Mouse (Mus musculus): Measurements from ENCODE around the gene Pxn. TPM values are rescaled to one million over a fixed set of nuclear protein-coding genes. Genes with fewer than 3 reads are reported as not detected.

The Pxn gene
- polyA plus RNA-seq, 1 experiment from 2014 or later = 18.3 TPM

DNA sequence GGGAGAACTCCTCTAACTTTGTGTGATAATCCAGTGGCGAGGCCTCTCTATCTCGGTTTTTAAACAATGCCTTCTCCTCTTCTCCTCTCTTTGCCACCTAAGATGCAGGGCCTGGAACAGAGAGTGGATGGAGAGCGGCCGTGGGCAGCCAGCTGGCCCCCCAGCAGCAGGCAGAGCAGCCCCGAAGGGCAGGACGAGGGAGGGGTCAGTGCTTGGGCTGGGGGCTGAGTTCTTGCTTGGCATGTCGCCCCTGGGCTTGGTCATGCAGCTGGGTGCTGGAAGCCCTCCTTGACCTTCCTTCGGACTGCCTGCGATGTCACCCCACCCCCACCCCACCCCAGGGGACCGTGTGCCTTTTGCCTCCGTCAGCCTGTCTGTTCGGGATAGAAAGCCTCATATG is 44.9 kb downstream of the Pxn start:
- H3K36me3 ChIP-seq = peaks cover 53% of the 10 kb centered on the region
- H3K4me3 ChIP-seq (replicated peaks) = no peak overlapping the region
- H3K27ac ChIP-seq = no peak overlapping the region
- no peaks in the 10 kb centered on the region for H3K27me3 ChIP-seq
- H3K4me2 ChIP-seq (replicated peaks) = no peak overlapping the region
- no peak for ATAC-seq
- no peaks in the 10 kb centered on the region for H3K9me3 ChIP-seq
- no peak overlapping the region for H3K9ac ChIP-seq (replicated peaks)
- 76% methylated on average over 12 of the region's 12 CpGs for whole genome bisulfite sequencing
- H3K4me1 ChIP-seq (replicated peaks) = 0 out of 2 replicates have a peak, but pooled peaks cover 9% of the 10 kb centered on the region

DNA sequence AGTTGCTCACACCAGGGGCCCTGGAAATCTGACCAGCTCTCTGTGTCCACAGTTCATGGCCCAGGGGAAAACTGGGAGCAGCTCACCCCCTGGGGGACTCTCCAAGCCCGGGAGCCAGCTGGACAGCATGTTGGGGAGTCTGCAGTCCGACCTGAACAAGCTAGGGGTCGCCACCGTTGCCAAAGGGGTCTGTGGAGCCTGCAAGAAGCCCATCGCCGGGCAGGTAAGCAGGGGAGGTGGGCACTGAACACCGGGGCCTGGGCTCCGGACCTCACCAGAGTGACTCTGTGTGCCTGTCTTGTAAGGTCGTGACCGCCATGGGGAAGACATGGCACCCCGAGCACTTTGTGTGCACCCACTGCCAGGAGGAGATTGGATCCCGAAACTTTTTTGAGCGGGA is 45.3 kb downstream of the Pxn start:
- H3K9ac ChIP-seq (replicated peaks) = no peak overlapping the region
- H3K27me3 ChIP-seq = no peaks in the 10 kb centered on the region
- no peaks in the 10 kb centered on the region for H3K9me3 ChIP-seq
- WGBS = 83% methylated on average over 13 of the region's 13 CpGs
- H3K4me3 ChIP-seq (replicated peaks) = no peak overlapping the region
- no peak for ATAC-seq
- no peak overlapping the region for H3K27ac ChIP-seq
- H3K36me3 ChIP-seq = peaks cover 51% of the 10 kb centered on the region
- 0 out of 2 replicates have a peak, but pooled peaks cover 5% of the 10 kb centered on the region for H3K4me1 ChIP-seq (replicated peaks)
- no peak overlapping the region for H3K4me2 ChIP-seq (replicated peaks)

DNA sequence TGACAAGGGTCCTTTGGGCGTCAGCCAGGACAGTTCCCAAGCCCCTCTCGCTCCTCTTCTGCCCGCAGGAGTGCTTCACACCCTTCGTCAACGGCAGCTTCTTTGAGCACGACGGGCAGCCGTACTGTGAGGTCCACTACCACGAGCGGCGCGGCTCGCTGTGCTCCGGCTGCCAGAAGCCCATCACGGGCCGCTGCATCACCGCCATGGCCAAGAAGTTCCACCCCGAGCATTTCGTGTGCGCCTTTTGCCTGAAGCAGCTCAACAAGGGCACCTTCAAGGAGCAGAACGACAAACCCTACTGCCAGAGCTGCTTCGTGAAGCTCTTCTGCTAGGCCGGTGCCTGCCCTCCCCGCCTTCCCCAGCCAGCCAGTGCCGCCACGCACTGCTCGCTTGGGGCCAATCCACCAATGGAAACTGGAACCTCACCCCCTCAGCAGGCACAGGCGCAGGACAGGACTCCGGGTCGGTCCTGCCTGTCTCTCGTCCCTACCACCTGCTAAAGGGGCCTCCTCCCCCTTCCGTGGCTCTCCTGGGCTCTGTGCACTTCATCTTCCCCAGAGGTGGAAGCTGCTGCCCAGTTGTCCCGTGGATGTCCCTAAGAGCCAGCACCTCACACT is 47.4 kb downstream of the Pxn start:
- H3K4me2 ChIP-seq (replicated peaks) = no peak overlapping the region
- H3K4me3 ChIP-seq (replicated peaks) = no peak overlapping the region
- WGBS = 86% methylated on average over 33 of the region's 33 CpGs
- no peak overlapping the region for H3K9ac ChIP-seq (replicated peaks)
- no peak for ATAC-seq
- no peak overlapping the region for H3K27ac ChIP-seq
- no peaks in the 10 kb centered on the region for H3K27me3 ChIP-seq
- H3K9me3 ChIP-seq = no peaks in the 10 kb centered on the region
- peaks cover 38% of the 10 kb centered on the region for H3K36me3 ChIP-seq
- 0 out of 2 replicates have a peak, but pooled peaks cover 3% of the 10 kb centered on the region for H3K4me1 ChIP-seq (replicated peaks)

DNA sequence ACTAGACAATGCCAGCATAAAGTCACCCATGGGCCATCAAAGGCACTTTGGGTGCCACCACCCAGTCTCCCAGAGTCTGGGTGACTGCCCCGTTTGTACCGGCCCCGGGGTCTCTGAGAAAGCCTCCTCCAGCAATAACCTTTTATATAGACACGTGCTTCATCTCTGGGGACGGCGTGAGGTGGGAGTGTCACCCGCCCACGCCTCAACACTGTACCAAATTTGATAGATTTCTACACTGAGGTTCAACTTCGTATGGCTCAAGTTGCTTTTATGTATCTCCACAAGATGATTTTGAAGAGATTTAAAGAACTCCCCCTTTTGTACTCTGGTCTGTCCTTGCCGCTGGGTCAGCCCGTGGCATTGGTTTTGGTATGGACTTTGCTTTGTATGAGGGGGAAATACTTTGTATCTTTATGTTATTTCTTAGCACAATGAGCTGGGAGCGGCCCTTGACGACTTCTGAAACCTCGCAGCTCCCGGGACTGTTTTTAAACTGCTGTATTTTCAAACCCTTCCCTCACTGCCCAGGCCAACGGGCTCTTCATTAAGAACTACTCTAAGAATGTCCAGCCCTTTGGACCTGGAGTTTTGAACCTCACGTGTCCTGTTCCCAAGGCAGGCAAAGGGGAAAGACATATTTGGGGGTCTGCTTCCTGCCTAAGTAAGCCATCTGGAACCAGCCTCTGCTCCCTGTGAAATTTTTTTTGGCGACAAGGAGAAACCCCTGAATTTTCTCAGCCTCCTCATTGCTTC is 48.2 kb downstream of the Pxn start:
- Histone ChIP-seq H3K4me1 (replicated peaks) (0 out of 2 replicates have a peak, but pooled peaks cover 3% of the 10 kb centered on the region), H3K9me3 (no peaks in the 10 kb centered on the region), H3K4me3 (replicated peaks) (no peak overlapping the region), H3K36me3 (peaks cover 33% of the 10 kb centered on the region), H3K27me3 (no peaks in the 10 kb centered on the region), H3K4me2 (replicated peaks) (no peak overlapping the region), H3K27ac (no peak overlapping the region), H3K9ac (replicated peaks) (no peak overlapping the region)
- ATAC-seq = no peak
- 93% methylated on average over 18 of the region's 18 CpGs for WGBS

DNA sequence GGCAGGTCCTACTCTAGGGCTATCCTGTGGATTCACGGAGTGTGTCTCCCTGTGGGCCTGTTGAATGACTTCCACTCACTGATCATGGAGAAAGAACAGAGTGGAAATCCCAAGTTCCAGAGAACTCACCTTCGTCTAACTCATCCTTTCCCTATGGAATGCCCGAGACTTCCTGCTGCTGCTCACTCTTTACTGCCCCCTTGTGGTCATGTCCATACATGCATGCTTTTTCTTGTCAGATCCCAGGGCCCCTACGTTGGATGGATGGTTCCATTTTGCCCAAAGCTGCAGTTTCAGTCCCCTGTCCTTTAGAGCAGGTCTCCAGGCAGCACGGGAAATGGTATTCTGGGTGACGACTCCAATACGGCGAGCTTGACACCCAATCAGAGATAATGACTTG is 49.7 kb downstream of the Pxn start:
- H3K4me1 ChIP-seq (replicated peaks) = peaks cover 16% of the 10 kb centered on the region
- no peak overlapping the region for H3K27ac ChIP-seq
- H3K27me3 ChIP-seq = no peaks in the 10 kb centered on the region
- no peak overlapping the region for H3K4me2 ChIP-seq (replicated peaks)
- ATAC-seq = no peak
- peak overlapping the region; percentile 41; the same call in 1 of the 2 replicates for H3K9ac ChIP-seq (replicated peaks)
- H3K4me3 ChIP-seq (replicated peaks) = no peak overlapping the region
- no peaks in the 10 kb centered on the region for H3K9me3 ChIP-seq
- 9% methylated on average over 8 of the region's 8 CpGs for WGBS
- peaks cover 41% of the 10 kb centered on the region for H3K36me3 ChIP-seq

DNA sequence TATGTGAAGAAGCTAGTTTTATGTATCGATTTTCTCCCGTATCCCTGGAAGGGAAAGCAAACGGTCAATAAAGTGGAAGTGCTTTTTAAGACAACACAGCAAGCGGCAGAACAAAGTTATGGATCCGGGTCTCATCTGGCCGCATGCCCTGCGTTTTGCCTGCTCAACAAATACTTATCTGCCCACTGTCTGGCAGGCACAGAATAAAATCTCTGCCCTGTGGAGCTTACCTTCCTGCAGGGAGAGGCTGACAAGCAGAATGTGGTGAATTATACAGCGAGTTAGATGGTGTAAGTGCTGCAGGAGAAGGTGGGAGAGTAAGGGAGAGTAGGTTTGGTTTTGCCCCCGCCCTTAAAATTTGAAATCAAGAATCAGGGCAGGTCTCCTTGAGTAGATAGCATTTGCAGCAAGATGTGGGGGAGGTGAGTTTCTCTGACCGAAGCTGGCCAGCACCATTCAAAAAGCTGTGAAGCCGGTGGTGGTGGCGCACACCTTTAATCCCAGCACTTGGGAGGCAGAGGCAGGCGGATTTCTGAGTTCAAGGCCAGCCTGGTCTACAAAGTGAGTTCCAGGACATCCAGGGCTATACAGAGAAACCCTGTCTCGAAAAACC is 51.8 kb downstream of the Pxn start:
- ATAC-seq = no peak
- no peak overlapping the region for H3K27ac ChIP-seq
- H3K36me3 ChIP-seq = peaks cover 43% of the 10 kb centered on the region
- H3K9ac ChIP-seq (replicated peaks) = no peak overlapping the region
- H3K4me2 ChIP-seq (replicated peaks) = no peak overlapping the region
- no peaks in the 10 kb centered on the region for H3K27me3 ChIP-seq
- WGBS = 90% methylated on average over 14 of the region's 14 CpGs
- H3K9me3 ChIP-seq = no peaks in the 10 kb centered on the region
- no peak overlapping the region for H3K4me3 ChIP-seq (replicated peaks)
- peaks cover 25% of the 10 kb centered on the region for H3K4me1 ChIP-seq (replicated peaks)

DNA sequence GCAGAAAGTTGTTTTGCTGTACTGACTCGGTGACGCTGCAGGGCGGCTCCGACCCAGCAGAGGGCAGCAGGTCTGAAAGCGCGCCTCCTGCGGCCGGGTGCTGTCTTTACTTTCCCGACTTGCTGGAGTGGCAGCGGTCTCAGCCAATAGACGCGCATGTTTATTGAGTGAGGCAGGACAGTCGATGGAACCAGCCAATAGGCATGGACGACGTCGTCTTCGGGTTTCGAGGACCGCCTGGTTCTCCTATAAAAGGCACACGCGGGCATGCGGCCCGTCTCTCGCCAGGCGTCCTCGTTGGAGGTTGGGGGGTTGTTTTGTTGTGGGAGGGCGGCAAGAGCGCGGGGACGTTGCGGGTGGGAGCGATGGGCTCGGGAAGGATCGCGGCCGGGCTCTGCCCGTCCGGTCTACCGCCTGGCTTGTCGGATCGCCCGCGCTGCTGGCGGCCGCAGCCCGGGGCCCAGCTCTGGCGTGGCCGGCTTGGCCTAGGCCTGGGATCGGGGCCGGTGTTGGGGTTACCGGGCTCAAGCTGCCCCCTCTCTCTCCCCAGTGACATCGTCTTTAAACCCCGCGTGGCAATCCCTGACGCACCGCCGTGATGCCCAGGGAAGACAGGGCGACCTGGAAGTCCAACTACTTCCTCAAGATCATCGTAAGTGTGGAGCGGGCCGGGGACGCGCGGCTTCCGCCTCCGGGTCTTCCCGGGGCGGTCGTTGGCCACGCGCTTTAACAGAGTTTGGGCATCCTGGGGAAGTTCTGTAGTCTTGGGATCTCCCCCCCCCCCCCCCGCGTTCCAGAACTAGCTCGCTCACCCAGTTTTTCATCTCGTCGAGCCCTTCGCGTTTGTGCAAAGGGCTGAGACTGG is 53.0 kb downstream of the Pxn start, which contains the start of gene Rplp0:
Gene Rplp0 (plus strand): TSS at position 231 of the 865 bp plus-strand sequence.
- peak within 1 kb of the TSS; percentile 98 for H3K9ac ChIP-seq (replicated peaks)
- peaks cover 39% of the 10 kb centered on the region for H3K36me3 ChIP-seq
- no peaks in the 10 kb centered on the region for H3K27me3 ChIP-seq
- H3K9me3 ChIP-seq = no peaks in the 10 kb centered on the region
- peak; percentile 99 for ATAC-seq
- peak within 1 kb of the TSS; percentile 88 for H3K4me3 ChIP-seq (replicated peaks)
- under 1% methylated on average over 77 of the region's 78 CpGs for WGBS
- H3K4me2 ChIP-seq (replicated peaks) = peak within 1 kb of the TSS; percentile 75
- H3K4me1 ChIP-seq (replicated peaks) = peaks cover 33% of the 10 kb centered on the region
- peak within 1 kb of the TSS; percentile 84 for H3K27ac ChIP-seq

DNA sequence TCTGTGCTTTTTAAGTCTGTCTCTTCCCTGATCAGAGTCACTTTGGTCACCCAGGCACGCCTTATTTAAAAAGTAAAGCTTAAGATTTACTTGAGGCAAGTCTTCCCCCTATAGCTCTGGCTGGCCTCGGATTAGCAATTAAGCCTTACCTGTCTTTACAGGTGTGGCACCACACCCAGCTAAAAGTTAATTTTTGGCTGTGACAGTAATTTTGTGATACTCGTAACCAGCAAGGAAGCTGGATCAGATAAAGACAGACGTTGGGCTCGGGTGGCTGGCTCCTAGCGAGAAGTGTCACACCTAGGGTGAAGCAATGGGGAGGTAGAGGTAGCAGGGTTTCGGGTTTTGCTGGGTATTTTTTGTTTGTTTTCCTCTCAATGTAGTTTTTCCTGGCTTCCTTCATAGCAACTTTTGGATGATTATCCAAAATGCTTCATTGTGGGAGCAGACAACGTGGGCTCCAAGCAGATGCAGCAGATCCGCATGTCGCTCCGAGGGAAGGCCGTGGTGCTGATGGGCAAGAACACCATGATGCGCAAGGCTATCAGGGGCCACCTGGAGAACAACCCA is 53.9 kb downstream of the Pxn start:
- ATAC-seq = no peak
- H3K4me1 ChIP-seq (replicated peaks) = peaks cover 37% of the 10 kb centered on the region
- H3K9me3 ChIP-seq = no peaks in the 10 kb centered on the region
- 45% methylated on average over 13 of the region's 13 CpGs for WGBS
- peak overlapping the region; percentile 75 for H3K4me2 ChIP-seq (replicated peaks)
- peaks cover 37% of the 10 kb centered on the region for H3K36me3 ChIP-seq
- peak overlapping the region; percentile 98 for H3K9ac ChIP-seq (replicated peaks)
- no peaks in the 10 kb centered on the region for H3K27me3 ChIP-seq
- H3K27ac ChIP-seq = no peak overlapping the region
- H3K4me3 ChIP-seq (replicated peaks) = peak overlapping the region; percentile 88

DNA sequence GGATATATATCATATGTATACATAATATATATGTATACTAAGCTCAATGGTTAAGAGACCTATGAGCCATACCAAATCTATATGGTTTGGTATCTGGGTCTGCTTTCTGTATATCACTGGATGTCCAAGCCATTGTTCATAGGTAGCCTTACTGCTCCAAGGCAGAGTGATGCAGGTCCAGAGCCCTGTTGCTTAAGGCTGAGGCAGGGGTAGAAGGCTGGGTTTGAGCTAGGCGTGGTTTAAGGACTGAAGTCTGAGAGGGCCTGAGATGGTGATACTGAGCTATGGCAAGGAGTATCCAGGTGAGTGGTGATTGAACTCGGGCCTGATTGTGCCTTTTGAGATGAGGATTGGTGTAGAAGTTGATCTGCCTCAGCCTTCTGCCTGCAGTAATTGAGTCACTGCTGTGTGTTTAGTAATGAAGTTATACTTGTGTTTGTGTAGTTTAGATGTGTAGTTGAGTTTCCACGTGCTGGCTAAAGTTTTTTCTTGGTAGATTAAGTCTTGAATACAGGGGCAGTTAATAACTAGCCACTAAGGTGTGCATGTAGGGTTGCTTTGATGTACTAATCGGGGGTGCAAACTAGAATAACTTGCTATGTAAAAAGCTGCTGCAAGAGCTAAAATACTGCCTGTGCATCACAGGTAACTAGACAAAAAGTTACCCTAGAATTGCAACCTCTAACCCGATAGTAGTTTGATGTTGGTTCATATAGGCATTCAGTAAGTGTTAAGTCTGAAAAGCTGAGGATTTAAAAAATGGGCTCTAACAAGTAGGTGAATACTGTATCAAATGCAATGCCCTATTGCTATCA is 57.5 kb downstream of the Pxn start:
- Histone ChIP-seq H3K4me2 (replicated peaks) (peak overlapping the region; percentile 86), H3K9me3 (no peaks in the 10 kb centered on the region), H3K9ac (replicated peaks) (peak overlapping the region; percentile 96; the same call in 1 of the 2 replicates), H3K4me1 (replicated peaks) (peaks cover 52% of the 10 kb centered on the region), H3K27me3 (no peaks in the 10 kb centered on the region), H3K27ac (no peak overlapping the region), H3K36me3 (peaks cover 43% of the 10 kb centered on the region), H3K4me3 (replicated peaks) (peak overlapping the region; percentile 93; the same call in 1 of the 2 replicates)
- WGBS = 46% methylated on average over 5 of the region's 5 CpGs
- no peak for ATAC-seq

DNA sequence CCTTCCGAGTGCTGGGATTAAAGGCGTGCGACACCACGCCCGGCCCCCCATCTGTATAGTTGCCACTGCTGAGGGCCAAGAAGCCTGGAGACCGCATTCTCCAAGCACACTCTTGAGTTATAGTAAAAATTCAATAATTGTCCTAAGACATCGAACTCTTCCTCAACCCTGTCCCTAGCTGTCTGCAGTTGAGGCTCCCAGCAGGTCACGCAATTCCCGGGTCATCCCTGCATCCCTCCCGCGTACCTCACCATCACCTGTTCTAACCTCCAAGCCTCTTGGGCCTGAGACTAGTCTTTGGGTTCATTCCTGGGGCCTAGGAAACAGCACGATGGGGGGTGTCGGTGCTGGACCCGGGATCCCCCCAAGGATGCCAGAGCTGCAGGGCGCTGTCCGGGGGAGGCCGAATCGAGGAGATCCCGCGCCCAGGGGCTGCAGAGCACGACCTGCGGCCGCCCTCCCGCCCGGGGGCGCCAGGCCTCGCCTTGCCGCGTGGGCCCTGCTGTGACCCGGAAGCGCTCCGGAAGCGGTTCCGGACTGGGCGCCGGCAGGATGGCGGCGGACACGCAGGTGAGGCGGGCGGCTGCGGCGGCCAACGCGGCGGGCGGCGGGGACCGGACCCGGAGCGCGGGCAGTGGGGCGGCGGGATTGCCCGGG is 58.4 kb downstream of the Pxn start, which contains the start of gene Gcn1l1:
Gene Gcn1l1 (plus strand): TSS at position 518 of the 657 bp plus-strand sequence.
- H3K36me3 ChIP-seq = peaks cover 43% of the 10 kb centered on the region
- H3K27me3 ChIP-seq = no peaks in the 10 kb centered on the region
- 1% methylated on average over 52 of the region's 55 CpGs for WGBS
- H3K4me2 ChIP-seq (replicated peaks) = peak within 1 kb of the TSS; percentile 86
- H3K4me3 ChIP-seq (replicated peaks) = peak within 1 kb of the TSS; percentile 93
- ATAC-seq = peak; percentile 94
- H3K27ac ChIP-seq = peak within 1 kb of the TSS; percentile 68
- no peaks in the 10 kb centered on the region for H3K9me3 ChIP-seq
- peaks cover 52% of the 10 kb centered on the region for H3K4me1 ChIP-seq (replicated peaks)
- H3K9ac ChIP-seq (replicated peaks) = peak within 1 kb of the TSS; percentile 96
